Mouse (Mus musculus): ENCODE results near the gene Gm43302. TPM values are rescaled to one million over a fixed set of nuclear protein-coding genes. Genes with fewer than 3 reads are reported as not detected.
"Not testable (repeated sequence)": the region's sequence is repeated elsewhere in the genome, so short reads cannot be mapped to it uniquely, and the experiment has no call there.

Gm43302 gene
- polyA plus RNA-seq, 1 experiment from 2014 or later = 0.24 TPM

DNA sequence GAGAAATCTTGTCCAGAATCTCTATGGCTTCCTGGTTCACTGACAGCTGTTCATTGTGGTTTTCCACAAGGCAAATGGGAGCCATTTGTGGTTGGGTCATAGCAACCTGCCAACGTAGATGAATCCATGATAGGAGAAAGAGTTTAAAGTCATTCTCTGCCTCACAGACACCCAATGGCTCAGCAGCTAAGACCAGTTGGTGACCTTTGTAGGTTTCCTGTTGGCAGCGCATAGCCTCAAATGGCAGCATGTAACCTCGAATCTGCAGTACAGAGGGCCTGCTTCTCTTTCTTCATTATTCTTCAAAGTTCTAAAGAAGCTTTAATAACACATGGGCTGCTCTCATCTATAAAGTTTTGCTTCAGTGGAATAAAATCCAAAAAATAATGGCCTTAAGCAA is 2.6 kb downstream of the Gm43302 start:
- H3K27me3 ChIP-seq (replicated peaks); H3K27ac ChIP-seq (replicated peaks); H3K9ac ChIP-seq (replicated peaks); H3K4me2 ChIP-seq; H3K9me3 ChIP-seq (replicated peaks); H3K4me1 ChIP-seq; H3K4me3 ChIP-seq (replicated peaks); ATAC-seq (ENCODE audit: low FRiP score); H3K36me3 ChIP-seq: not testable (repeated sequence)
- 93% methylated on average over 3 of the region's 3 CpGs for WGBS

DNA sequence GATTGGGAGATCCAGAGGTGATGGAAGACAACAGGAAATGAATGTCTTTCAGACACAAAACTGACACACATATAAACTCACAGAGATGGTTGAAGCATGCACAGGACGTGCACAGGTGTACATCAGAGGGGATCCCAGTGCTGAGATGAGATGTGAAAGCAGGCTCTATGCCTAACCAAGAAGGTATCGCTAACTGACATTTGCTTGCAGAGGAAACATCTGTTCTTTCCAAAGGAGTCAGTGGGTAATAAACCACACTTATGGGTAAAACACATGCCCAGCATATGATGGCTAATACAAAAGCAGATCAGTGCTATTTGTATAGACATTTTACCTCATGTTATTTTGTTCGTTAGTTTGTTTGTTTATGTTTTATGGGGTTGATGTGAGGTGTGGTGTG is 32.8 kb downstream of the Gm43302 start:
- 80% methylated on average over 1 of the region's 3 CpGs for whole genome bisulfite sequencing
- not testable (repeated sequence) for H3K4me1 ChIP-seq; ATAC-seq (ENCODE audit: low FRiP score); H3K27me3 ChIP-seq (replicated peaks); H3K9ac ChIP-seq (replicated peaks); H3K27ac ChIP-seq (replicated peaks); H3K9me3 ChIP-seq (replicated peaks); H3K36me3 ChIP-seq; H3K4me2 ChIP-seq; H3K4me3 ChIP-seq (replicated peaks)

DNA sequence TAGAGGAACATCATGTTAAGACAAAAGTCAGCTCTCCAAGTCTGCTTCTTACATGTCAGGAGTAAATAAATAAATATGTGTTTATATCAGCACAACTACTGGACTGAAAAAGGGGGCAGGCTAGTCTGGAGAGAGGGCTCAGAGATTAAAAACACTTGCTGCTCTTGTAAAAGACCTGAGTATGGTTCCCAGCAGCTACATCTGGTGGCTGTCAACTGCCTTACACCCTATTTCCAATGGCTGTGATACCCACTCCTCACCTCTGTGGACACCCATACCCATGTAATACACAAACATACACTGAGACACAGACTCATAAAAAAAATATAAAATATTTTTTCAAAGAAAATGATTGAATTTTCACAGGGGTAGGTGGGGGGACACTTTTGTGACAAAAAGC is 41.0 kb downstream of the Gm43302 start:
- Histone ChIP-seq H3K4me1 (no peaks in the 10 kb centered on the region), H3K4me2 (no peak overlapping the region), H3K27ac (replicated peaks) (no peak overlapping the region), H3K4me3 (replicated peaks) (no peak overlapping the region), H3K27me3 (replicated peaks) (no peaks in the 10 kb centered on the region), H3K36me3 (no peaks in the 10 kb centered on the region), H3K9me3 (replicated peaks) (no peaks in the 10 kb centered on the region), H3K9ac (replicated peaks) (no peak overlapping the region)
- no peak for ATAC-seq (ENCODE audit: low FRiP score)

- WGBS = 83% methylated on average over 3 of the region's 3 CpGs
- H3K4me1 ChIP-seq; ATAC-seq (ENCODE audit: low FRiP score): not testable (repeated sequence)
These were observed 48.8 kb downstream of the Gm43302 start for GRCm38 (mm10) chr5:105244741-105245140.

DNA sequence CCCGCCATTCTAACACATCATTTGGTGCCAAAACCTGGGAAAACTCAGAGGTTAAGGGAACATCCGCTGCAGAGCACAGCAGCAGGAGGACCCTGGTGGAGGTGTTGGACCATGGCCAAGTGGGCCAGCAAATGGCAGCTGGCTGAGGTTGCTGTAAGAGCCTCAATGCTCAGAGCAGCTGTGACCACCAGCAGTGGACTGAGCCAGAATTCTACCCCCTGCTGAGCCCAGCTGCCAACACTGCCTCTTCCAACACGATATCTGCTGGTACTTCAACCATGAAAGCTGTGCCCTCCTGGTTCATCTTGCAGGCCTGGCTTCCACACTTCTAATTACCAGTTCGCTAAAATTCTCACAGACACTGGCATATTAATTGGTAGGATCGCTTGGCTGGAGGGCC is 52.5 kb downstream of the Gm43302 start:
- H3K27me3 ChIP-seq (replicated peaks); H3K9ac ChIP-seq (replicated peaks); H3K36me3 ChIP-seq; H3K4me2 ChIP-seq; ATAC-seq (ENCODE audit: low FRiP score); H3K27ac ChIP-seq (replicated peaks); H3K4me3 ChIP-seq (replicated peaks); H3K4me1 ChIP-seq; H3K9me3 ChIP-seq (replicated peaks): not testable (repeated sequence)
- WGBS = 64% methylated on average over 5 of the region's 5 CpGs

More at GRCm38 (mm10) chr5:105244741-105245140, 48.8 kb downstream of the Gm43302 start:
- not testable (repeated sequence) for H3K9me3 ChIP-seq (replicated peaks); H3K9ac ChIP-seq (replicated peaks); H3K4me2 ChIP-seq; H3K27ac ChIP-seq (replicated peaks); H3K36me3 ChIP-seq; H3K27me3 ChIP-seq (replicated peaks); H3K4me3 ChIP-seq (replicated peaks)

DNA sequence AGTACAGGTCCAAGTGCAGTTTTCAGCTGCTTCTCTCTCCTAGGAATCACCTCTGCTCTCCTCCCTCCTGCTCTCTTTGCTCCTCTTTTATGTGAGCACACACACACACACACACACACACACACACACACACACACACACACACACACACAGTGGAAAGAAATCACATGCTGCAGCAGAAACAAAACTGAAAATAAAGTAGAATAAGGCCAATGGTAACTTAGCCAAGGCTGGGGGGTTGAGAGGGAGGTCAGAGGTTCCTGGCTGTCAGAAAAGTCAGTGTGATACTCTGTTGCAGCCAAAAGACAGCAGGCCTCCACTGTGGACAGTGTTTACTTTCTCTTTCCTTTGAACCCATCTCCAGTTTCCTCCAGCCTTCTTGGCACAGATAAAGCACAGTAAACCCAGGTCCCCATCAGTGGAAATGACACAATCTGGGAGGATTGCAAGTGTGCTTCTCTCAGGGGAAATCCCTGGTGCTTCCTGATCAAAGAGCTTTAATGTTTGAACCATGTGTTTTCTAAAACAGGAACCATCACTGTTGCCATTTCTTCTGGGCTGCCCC is 53.9 kb downstream of the Gm43302 start, which contains the start of gene Gbp10:
Gene Gbp10 (minus strand): TSS at position 51 of the 565 bp plus-strand sequence.
- not testable (repeated sequence) for H3K27ac ChIP-seq (replicated peaks); ATAC-seq (ENCODE audit: low FRiP score); H3K9ac ChIP-seq (replicated peaks); H3K4me3 ChIP-seq (replicated peaks); H3K4me2 ChIP-seq; H3K9me3 ChIP-seq (replicated peaks); H3K4me1 ChIP-seq; H3K36me3 ChIP-seq; H3K27me3 ChIP-seq (replicated peaks)

DNA sequence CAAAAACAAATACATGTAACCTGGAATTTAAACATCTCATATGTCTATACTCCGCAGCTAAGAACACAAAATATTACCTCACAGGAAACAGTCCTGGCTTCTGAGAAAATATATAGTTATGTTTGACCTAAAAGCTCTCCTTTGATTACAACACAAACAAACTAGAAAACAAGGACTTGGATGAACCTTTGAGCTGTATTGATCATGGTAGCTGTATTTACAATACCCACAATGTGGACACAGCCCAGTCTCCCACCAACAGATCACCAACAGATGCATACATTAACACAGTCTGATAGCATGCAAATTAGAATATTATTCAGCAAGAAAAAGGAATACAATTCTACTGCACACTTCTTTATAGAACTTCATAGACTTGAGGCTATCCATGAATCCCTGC is 55.1 kb downstream of the Gm43302 start:
- not testable (repeated sequence) for H3K4me3 ChIP-seq (replicated peaks); ATAC-seq (ENCODE audit: low FRiP score); H3K36me3 ChIP-seq; H3K9ac ChIP-seq (replicated peaks); H3K4me2 ChIP-seq; H3K27me3 ChIP-seq (replicated peaks); H3K4me1 ChIP-seq; H3K9me3 ChIP-seq (replicated peaks); H3K27ac ChIP-seq (replicated peaks)
- 93% methylated on average over 1 of the region's 1 CpGs for WGBS

GRCm38 (mm10) chr5:105236040-105236439 is 57.5 kb downstream of the Gm43302 start:
- H3K9me3 ChIP-seq (replicated peaks); H3K4me3 ChIP-seq (replicated peaks); H3K36me3 ChIP-seq; H3K9ac ChIP-seq (replicated peaks); H3K4me2 ChIP-seq; ATAC-seq (ENCODE audit: low FRiP score); H3K27ac ChIP-seq (replicated peaks); H3K4me1 ChIP-seq; H3K27me3 ChIP-seq (replicated peaks): not testable (repeated sequence)
- 78% methylated on average over 3 of the region's 3 CpGs for WGBS

DNA sequence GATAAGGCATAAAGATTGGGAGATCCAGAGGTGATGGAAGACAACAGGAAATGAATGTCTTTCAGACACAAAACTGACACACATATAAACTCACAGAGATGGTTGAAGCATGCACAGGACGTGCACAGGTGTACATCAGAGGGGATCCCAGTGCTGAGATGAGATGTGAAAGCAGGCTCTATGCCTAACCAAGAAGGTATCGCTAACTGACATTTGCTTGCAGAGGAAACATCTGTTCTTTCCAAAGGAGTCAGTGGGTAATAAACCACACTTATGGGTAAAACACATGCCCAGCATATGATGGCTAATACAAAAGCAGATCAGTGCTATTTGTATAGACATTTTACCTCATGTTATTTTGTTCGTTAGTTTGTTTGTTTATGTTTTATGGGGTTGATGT is 84.5 kb downstream of the Gm43302 start:
- ATAC-seq (ENCODE audit: low FRiP score); H3K9ac ChIP-seq (replicated peaks); H3K36me3 ChIP-seq; H3K27ac ChIP-seq (replicated peaks); H3K4me1 ChIP-seq; H3K4me3 ChIP-seq (replicated peaks); H3K27me3 ChIP-seq (replicated peaks); H3K9me3 ChIP-seq (replicated peaks); H3K4me2 ChIP-seq: not testable (repeated sequence)
- WGBS = no CpG with 5 or more reads among the region's 3 CpGs

GRCm38 (mm10) chr5:105200791-105201355 is 92.6 kb downstream of the Gm43302 start:
- not testable (repeated sequence) for H3K27me3 ChIP-seq (replicated peaks); H3K27ac ChIP-seq (replicated peaks); H3K4me2 ChIP-seq; H3K9me3 ChIP-seq (replicated peaks); H3K4me3 ChIP-seq (replicated peaks); H3K9ac ChIP-seq (replicated peaks); ATAC-seq (ENCODE audit: low FRiP score); H3K36me3 ChIP-seq; H3K4me1 ChIP-seq
- 92% methylated on average over 4 of the region's 4 CpGs for WGBS

- H3K27ac ChIP-seq (replicated peaks); H3K27me3 ChIP-seq (replicated peaks); H3K9ac ChIP-seq (replicated peaks); H3K4me2 ChIP-seq; H3K4me1 ChIP-seq; H3K9me3 ChIP-seq (replicated peaks); ATAC-seq (ENCODE audit: low FRiP score); H3K4me3 ChIP-seq (replicated peaks); H3K36me3 ChIP-seq: not testable (repeated sequence)
- WGBS = 87% methylated on average over 1 of the region's 1 CpGs
These were observed 94.3 kb downstream of the Gm43302 start for GRCm38 (mm10) chr5:105199149-105199548.

- H3K4me3 ChIP-seq (replicated peaks); H3K27me3 ChIP-seq (replicated peaks); H3K27ac ChIP-seq (replicated peaks); ATAC-seq (ENCODE audit: low FRiP score); H3K36me3 ChIP-seq; H3K4me2 ChIP-seq; H3K9ac ChIP-seq (replicated peaks); H3K9me3 ChIP-seq (replicated peaks); H3K4me1 ChIP-seq: not testable (repeated sequence)
These were observed 95.5 kb downstream of the Gm43302 start for GRCm38 (mm10) chr5:105197915-105198560.

All from neural tube, embryonic 15.5 days (tissue).